Mouse (Mus musculus) liver, embryonic 14.5 days (tissue): ENCODE results near the gene Fgfr2.

Experiments
- CTCF ChIP-seq: IDR thresholded peaks from 2 replicates; pipeline ENCODE4 v1.5.1; 2016; ENCODE audit warnings: antibody characterized with exemption, low read depth, control low read depth
- EP300 ChIP-seq: IDR thresholded peaks from 2 replicates; pipeline ENCODE4 v1.6.1; 2016; ENCODE audit warnings: antibody characterized with exemption, low read depth

DNA sequence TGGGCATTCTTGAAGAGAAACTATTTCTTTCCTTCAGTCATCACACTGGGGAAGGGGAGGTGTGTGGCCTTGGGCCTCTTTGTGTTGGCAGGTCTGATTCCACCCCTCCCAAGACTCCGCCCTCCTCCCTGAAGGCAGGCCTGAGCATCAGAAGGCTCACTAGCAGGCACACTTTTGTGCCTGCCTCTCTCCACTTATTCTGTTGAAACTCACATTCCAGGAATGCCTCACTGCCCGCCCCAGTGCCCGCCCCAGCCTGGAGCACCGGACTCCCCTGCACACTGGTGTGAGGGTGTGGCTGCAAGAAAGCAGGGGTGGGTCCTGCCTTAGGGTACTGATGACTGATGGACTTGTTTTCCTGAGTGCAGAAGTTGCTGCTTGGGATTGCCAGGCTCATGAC lies 2140.8 kb downstream of the Fgfr2 start:
- TF ChIP-seq CTCF, result no peak
- no peak for TF ChIP-seq EP300
